Comparison of ENCODE assay signal across 8 mouse cellular contexts in the genomic region with DNA sequence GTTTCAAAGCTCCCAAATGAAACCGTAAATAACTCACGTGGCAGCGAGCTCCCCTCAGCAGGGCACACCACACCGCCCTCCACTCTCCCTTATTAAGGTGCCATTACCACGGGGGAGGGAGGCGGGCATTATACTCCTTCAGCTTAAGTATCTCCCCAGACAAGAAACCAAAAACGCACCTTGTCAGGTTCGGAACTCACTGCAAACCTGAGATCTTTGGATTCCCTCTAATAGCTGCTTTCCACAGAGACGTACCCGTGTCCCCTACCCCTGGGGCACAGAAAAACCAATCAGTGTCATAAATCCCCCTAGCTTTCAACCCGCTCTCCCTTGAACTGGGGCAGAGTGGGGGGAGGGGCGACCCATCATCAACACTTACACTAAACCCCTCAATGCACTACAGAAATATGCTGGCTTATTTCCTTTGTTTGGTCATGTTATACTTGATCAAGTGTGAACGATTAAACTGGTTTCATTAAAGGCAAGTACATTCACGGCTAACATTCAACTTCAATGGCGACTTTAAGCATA. TPM values are rescaled to one million over a fixed set of nuclear protein-coding genes. Genes with fewer than 3 reads are reported as not detected.
DNase-seq lines count a peak whose midpoint lies in the region; ATAC-seq lines count a peak whose summit lies in the region.

No protein-coding gene starts in this region.

- no peaks in the 10 kb centered on the region for H3K36me3 ChIP-seq in heart, embryonic 10.5 days
- H3K36me3 ChIP-seq in hindbrain, embryonic 14.5 days (replicated peaks; ENCODE audit: control insufficient read depth, insufficient read depth) = no peaks in the 10 kb centered on the region
- no peaks in the 10 kb centered on the region for H3K36me3 ChIP-seq in midbrain, embryonic 15.5 days (replicated peaks)

- H3K4me3 ChIP-seq in heart, embryonic 10.5 days = peak overlapping the region; percentile 98
- H3K4me3 ChIP-seq in hindbrain, embryonic 14.5 days (replicated peaks; ENCODE audit: low read length) = peak overlapping the region; percentile 94
- peak overlapping the region; percentile 78 for H3K4me3 ChIP-seq in midbrain, embryonic 15.5 days

- peak overlapping the region; percentile 24 for H3K9ac ChIP-seq in hindbrain, embryonic 14.5 days
- no peak overlapping the region for H3K9ac ChIP-seq in midbrain, embryonic 15.5 days

- H3K4me2 ChIP-seq in hindbrain, embryonic 14.5 days (replicated peaks) = peak overlapping the region; percentile 100
- peak overlapping the region; percentile 98 for H3K4me2 ChIP-seq in midbrain, embryonic 15.5 days

- no peak for ATAC-seq in hindbrain, embryonic 14.5 days (ENCODE audit: low FRiP score)
- ATAC-seq in midbrain, embryonic 15.5 days (replicated peaks) = no peak

- H3K27me3 ChIP-seq in heart, embryonic 10.5 days (ENCODE audit: insufficient read depth, poor library complexity, severe bottlenecking) = no peaks in the 10 kb centered on the region
- H3K27me3 ChIP-seq in hindbrain, embryonic 14.5 days (ENCODE audit: control insufficient read depth, insufficient read depth, low read length) = peaks cover 3% of the 10 kb centered on the region; the same call in 1 of the 2 replicates
- no peaks in the 10 kb centered on the region for H3K27me3 ChIP-seq in midbrain, embryonic 15.5 days (replicated peaks)

- 6% methylated on average over 15 of the region's 15 CpGs for WGBS in heart, embryonic 10.5 days
- WGBS in hindbrain, embryonic 14.5 days = 4% methylated on average over 15 of the region's 15 CpGs
- 3% methylated on average over 15 of the region's 15 CpGs for WGBS in midbrain, embryonic 15.5 days

- DNase-seq in heart, embryonic 10.5 days (ENCODE audit: low spot score) = no peak
- DNase-seq in heart, postnatal 36 days = no peak
- DNase-seq in ZHBTc4 (ENCODE audit: low read depth, low spot score) = peak; percentile 43
- no peak for DNase-seq in hindbrain, embryonic 14.5 days (ENCODE audit: low spot score)
- no peak for DNase-seq in frontal cortex, adult 2 months (ENCODE audit: extremely low spot score in 1 of 2, low spot score in 1 of 2)
- DNase-seq in layer of hippocampus, postnatal 14 days (ENCODE audit: low spot score in 2 of 2) = no peak
- DNase-seq in cerebellum, adult 9-11 months = no peak

- no peaks in the 10 kb centered on the region for H3K9me3 ChIP-seq in heart, embryonic 10.5 days
- no peaks in the 10 kb centered on the region for H3K9me3 ChIP-seq in hindbrain, embryonic 14.5 days (ENCODE audit: control insufficient read depth, low read length)
- H3K9me3 ChIP-seq in midbrain, embryonic 15.5 days = no peaks in the 10 kb centered on the region

- H3K4me1 ChIP-seq in heart, embryonic 10.5 days = peaks cover 59% of the 10 kb centered on the region
- H3K4me1 ChIP-seq in hindbrain, embryonic 14.5 days (replicated peaks; ENCODE audit: control insufficient read depth, insufficient read depth, low read length) = peaks cover 52% of the 10 kb centered on the region
- peaks cover 54% of the 10 kb centered on the region for H3K4me1 ChIP-seq in midbrain, embryonic 15.5 days

- H3K27ac ChIP-seq in heart, embryonic 10.5 days = peak overlapping the region; percentile 99
- no peak overlapping the region for H3K27ac ChIP-seq in hindbrain, embryonic 14.5 days
- no peak overlapping the region for H3K27ac ChIP-seq in midbrain, embryonic 15.5 days

- intact Hi-C loops in heart, postnatal 36 days (cut with DNase I) = loop anchor here (5.0 to 10.0 kb wide), 6 partner anchors 33 to 517 kb away; a partner anchor contains a TSS

RNA-seq across cellular contexts. Expression of a gene that starts 2.9 kb away (rescaled TPM):
- 23.6 and 46.6 TPM in 2 replicates for polyA plus RNA-seq in heart, embryonic 10.5 days (2016; fragmentation: Nextera tagmentation; extraction: Ambion mirVana)
- 1 to 10 TPM; 1.5 to 1.7 TPM for total RNA-seq in heart, postnatal 36 days (2021)
- polyA plus RNA-seq in hindbrain, embryonic 14.5 days (2014; fragmentation: Nextera tagmentation; extraction: Ambion mirVana) = 29.1 and 43.5 TPM in 2 replicates
- 23.3 and 24.2 TPM in 2 replicates for polyA plus RNA-seq in midbrain, embryonic 15.5 days (2015; fragmentation: Nextera tagmentation; extraction: Ambion mirVana)
- 63.2 and 69.6 TPM in 2 replicates for polyA plus RNA-seq in frontal cortex, adult 2 months (2012; rRNA removed)
- total RNA-seq in layer of hippocampus, postnatal 14 days (2021) = 10 to 100 TPM; 38.3 to 40.2 TPM

RNA-seq across cellular contexts. Expression of a gene that starts 3.9 kb away (rescaled TPM):
- polyA plus RNA-seq in heart, embryonic 10.5 days (2016; fragmentation: Nextera tagmentation; extraction: Ambion mirVana) = 60.1 and 75.7 TPM in 2 replicates
- 10 to 100 TPM; 23.8 to 28.6 TPM for total RNA-seq in heart, postnatal 36 days (2021)
- polyA plus RNA-seq in hindbrain, embryonic 14.5 days (2014; fragmentation: Nextera tagmentation; extraction: Ambion mirVana) = 68.7 and 72.6 TPM in 2 replicates
- 60.2 and 61.1 TPM in 2 replicates for polyA plus RNA-seq in midbrain, embryonic 15.5 days (2015; fragmentation: Nextera tagmentation; extraction: Ambion mirVana)
- polyA plus RNA-seq in frontal cortex, adult 2 months (2012; rRNA removed) = 59.6 and 59.8 TPM in 2 replicates
- total RNA-seq in layer of hippocampus, postnatal 14 days (2021) = 10 to 100 TPM; 46.4 to 52.1 TPM
